Mouse (Mus musculus) heart, postnatal 36 days (tissue): Measurements from ENCODE around the gene Aifm1. TPM values are rescaled to one million over a fixed set of nuclear protein-coding genes. Genes with fewer than 3 reads are reported as not detected.

Experiments
- DNase-seq, 2 experiments: peaks; one replicate each; pipeline ENCODE4 v3.0.0; 2021 to 2022
- intact Hi-C: fragments of 180-260 bp; cut with DNase I; formaldehyde crosslinking; loops from one replicate; pipeline ENCODE4 v1.15.1; 2025
- total RNA-seq, 2 experiments: library from RNA; stranded (reverse); gene quantifications; 2 replicates each; pipeline ENCODE4 v1.2.3; 2021

Gene Aifm1
- total RNA-seq: 100 to 1,000 TPM; 109 to 116 TPM

DNA sequence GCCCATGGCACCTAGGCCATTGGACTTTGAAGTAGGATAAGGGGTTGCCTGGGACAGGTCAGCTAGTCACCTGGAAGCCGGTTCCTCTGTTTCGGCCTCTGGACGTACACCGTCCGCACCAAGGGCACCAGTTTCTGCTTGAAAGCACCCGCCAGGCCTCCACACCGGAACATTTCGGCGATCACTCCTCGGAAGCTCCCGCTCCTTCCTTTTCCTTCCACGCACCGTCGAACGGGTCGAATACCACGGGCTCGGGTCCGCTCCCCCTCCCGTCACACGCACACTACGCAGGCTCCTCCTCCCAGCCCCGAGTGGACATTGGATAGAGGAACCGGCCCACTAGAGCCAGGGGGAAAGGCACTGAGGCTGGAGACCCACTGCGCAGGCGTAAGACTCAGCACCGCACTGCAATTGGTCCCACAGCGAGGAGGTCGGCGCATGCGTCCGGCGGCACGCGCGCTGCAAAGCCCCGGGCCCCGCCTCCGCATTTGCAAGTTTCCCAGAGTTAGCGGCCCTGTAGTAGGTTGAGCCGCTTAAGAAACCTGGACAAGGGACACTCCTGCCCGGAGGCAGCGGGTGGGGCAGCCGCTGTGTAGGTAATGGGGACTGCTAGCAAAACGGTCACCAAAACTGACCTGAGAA, at the start of gene Aifm1:
TSS of gene Aifm1 (minus strand) at position 398 of the 642 bp plus-strand sequence.
- intact Hi-C loops: loop anchor here (10.0 kb wide), 1 partner anchor 228 kb away; no protein-coding TSS in a partner anchor
- DNase-seq: peak; percentile 86 to 87

- DNase-seq: peak; percentile 61 to 74
- intact Hi-C loops: loop anchor here (2.0 to 10.0 kb wide), 4 partner anchors 35 to 540 kb away; no protein-coding TSS in a partner anchor
Measured at GRCm38 (mm10) chrX:48532175-48532574, 18.8 kb upstream of the Aifm1 start.

DNA sequence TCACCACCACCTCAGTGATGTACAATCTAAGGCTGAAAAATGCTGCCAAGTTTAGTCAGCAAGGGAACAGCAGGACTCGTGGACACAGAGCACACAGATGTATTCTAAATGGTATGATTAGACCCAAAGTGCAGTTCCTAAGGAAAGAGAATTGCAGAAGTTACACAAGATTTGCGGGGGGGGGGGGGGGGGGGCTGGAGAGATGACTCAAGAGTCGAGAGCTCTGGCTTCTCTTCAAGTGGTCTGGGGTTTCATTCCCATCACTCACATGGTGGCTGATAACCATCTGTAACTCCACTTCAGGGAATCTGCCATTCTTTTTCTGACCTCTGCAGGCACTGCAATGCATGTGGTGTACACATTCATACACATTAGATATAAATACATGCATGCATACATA, 13.1 kb upstream of the Aifm1 start:
- DNase-seq: no peak

GRCm38 (mm10) chrX:48525866-48526265, 12.5 kb upstream of the Aifm1 start:
- intact Hi-C loops: no loop called here
- DNase-seq: no peak

More for the DNA sequence above, 13.1 kb upstream of the Aifm1 start:
- intact Hi-C loops: no loop called here

- no peak for DNase-seq
- intact Hi-C loops: no loop called here
Measured at GRCm38 (mm10) chrX:48525332-48525731, 12.0 kb upstream of the Aifm1 start.

- intact Hi-C loops: no loop called here
- no peak for DNase-seq
Measured at GRCm38 (mm10) chrX:48523512-48523911, 10.1 kb upstream of the Aifm1 start.

DNA sequence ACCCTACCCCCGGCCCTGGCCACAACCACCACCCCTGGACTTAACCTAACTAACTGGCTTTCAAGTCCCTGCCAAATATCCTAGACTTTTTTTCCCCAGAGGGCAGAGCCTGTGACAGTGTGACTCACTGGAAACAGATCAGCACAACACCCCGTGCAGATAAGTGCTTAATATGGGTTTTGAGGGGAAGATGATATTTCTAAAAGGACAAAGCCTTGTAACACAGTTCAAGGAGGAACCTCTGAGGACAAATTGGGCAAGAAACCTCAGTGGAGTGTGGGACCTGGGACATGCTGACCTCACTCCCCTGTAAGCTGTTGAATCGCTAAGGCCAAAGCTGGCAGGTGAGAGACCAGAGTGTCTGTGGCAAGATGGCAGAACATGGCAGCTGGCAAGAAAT, 8.3 kb upstream of the Aifm1 start:
- intact Hi-C loops: no loop called here
- no peak for DNase-seq

DNA sequence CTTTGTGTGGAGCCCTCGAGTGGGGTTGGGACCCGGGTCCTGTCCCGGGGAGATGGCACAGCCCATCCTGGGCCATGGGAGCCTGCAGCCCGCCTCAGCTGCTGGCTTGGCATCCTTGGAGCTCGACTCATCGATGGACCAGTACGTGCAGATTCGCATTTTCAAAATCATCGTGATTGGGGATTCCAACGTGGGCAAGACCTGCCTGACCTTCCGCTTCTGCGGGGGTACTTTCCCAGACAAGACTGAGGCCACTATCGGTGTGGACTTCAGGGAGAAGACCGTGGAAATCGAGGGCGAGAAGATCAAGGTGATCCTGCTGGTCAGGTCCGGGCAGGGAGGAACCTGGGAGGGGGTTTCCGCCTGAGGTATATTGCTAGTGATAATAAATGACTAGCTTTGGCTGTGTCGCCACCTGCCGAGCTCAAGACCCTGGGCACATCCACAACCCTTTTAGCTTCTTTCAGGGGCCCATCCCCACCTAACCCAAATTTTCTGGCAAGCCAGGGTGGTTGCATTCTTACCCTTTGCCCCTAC, 6.3 kb upstream of the Aifm1 start:
- DNase-seq: no peak
- intact Hi-C loops: loop anchor here (10.0 kb wide), 1 partner anchor 235 kb away; no protein-coding TSS in a partner anchor

DNA sequence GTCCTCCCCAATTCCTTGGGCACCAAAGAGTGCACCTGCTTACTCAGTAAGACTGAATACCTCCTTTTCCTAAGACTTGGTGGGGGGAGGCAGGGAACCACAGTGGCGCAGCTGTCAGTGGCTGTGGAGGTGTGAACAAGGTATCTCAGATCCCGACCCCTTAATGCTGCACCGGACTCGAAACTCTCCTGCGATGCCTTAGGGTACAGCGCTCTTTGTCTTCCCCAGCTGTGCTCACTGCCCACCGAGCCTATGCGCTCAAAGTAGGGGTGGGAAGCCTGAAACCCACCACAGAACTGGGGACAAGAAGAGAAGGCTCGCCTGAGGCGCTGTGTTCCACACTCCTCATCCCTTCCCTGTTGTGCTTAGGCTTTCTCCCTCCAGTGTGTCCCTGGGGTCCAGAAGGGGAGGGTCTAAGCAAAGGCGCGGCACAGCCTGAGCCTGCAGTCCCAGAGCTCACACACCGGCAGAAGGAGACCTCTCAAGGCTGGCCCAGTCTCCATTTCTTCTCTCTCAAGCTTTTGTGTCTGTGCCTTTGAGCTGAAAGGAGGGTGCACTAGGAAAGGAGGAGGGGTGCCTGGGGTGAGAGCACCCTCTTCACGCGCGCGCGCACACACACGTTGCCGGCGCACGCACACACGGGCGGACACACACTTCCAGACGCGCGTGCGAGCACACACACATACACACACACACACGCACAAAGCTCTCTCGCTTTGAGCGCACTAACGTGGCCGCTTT, 5.6 kb upstream of the Aifm1 start, which contains the start of gene Rab33a:
TSS of gene Rab33a (plus strand) at position 478 of the 741 bp plus-strand sequence.
- DNase-seq: no peak
- intact Hi-C loops: loop anchor here (10.0 kb wide), 1 partner anchor 234 kb away; no protein-coding TSS in a partner anchor

DNA sequence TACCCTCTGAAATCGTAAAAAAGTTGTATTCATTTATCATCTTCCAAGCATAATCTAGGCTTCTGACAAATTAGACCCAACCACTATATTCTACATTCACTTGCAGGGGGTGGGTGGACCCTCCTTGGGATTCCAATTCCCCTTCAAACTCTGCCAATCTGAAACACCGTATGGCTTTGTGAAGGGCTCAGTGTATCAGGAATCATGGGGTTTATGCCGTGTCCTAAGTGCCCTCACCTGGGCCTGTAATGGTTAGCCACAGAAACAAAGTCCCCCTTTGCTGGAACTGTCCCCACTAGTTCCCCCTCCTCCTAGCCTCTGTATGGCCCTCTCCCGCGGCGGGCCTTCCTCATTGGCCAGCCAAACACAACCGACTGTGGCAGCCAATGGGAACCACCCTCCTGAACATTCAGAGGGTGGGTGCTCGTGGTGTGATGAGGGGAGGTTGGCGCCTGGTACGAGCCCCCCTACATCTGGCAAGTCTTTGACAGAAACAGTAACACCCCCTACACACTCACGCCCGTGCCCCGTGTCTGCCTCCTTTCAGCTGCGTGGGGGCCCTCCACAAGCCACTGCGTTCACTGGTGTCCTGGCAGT, 4.9 kb upstream of the Aifm1 start:
- intact Hi-C loops: loop anchor here (10.0 kb wide), 1 partner anchor 234 kb away; no protein-coding TSS in a partner anchor
- DNase-seq: no peak

DNA sequence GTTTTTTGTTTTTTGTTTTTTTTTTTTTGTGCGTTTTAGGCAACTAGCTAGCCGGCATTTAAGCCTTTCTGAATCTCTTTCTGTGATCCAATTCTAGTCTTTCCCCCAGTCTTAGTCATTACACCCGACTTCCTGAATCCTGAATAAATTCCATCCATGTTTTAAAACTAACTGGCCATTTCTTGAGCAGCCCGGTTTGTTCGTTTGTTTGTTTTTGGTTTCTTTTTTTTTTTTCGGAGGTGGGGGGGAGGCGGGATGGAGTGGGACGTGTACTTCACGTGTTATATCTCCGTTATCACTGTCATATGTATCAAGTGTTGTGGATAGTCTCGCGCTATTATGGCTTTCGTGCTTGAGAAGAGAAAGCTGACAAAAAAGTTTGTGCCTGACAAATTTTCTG, 461 bp upstream of the Aifm1 start:
- DNase-seq: no peak
- intact Hi-C loops: loop anchor here (10.0 kb wide), 1 partner anchor 229 kb away; no protein-coding TSS in a partner anchor

DNA sequence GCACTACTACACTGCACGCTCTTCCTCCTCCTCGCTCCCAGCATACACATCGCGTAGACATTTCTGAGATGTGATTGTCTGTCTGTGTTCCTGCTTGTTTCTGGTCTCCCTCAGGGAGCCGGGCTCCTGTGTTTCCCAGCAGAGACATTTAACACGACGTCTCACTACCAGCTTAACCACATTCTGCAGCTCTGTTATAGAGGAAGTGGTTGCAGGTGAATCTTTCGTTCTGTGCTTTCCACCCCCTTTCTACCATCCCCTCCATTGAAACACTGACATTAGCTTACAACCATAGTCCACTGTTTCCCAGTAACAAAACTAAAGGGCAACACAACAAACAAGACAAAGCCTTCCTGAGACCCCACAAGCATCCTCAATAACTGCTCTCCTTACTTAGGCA, 19.6 kb downstream of the Aifm1 start:
- intact Hi-C loops: no loop called here
- DNase-seq: no peak

DNA sequence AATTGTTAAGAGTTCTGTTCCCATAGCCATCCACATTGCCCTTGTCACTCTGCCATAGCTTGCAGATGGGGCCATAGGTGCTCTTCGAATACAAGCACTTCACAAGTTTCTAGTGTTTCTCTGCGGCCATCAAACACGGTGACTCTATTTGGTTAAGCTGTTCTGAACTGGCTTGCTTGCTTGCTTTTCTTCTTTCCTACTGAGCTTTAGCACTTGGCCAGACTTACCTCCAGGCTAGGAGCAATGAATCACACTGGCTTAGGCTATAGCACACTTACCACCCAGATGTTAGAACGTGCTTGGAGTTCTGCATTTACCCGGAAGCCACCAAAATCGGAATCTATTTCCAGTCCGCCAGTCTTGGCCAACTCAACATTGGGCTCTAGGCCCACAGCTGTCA, 31.7 kb downstream of the Aifm1 start:
- intact Hi-C loops: no loop called here
- no peak for DNase-seq

- DNase-seq: no peak
- intact Hi-C loops: no loop called here
Measured at GRCm38 (mm10) chrX:48481095-48481494, 32.3 kb downstream of the Aifm1 start.

DNA sequence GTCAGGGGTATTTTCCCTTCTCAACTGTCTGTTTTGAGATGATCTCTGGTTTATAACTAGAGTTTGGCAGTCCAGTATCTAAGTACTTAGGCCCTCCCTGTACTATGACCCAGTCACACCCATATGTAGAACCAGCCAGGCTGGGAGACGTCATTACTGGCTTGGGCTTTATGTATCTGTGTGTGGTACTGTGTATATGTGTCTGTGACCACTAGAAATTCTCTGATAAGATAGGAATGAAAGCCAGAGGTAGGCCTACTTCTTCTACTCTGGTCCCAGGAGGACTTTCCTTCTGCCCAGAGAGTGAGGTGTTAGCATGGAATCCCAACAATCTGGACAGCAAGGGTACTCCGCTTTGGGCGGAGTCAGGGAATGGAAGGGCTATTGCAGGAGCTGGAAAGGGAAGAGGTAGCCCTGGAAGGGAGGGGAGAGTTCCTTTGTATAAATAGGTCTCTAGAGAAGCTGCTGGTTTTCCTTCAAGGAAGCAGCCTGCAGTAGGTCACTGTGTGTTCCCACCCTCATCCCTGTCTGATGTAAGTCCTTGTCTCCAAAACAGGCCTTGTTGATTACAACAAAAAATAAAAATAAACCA, 45.9 kb downstream of the Aifm1 start:
- intact Hi-C loops: no loop called here

DNA sequence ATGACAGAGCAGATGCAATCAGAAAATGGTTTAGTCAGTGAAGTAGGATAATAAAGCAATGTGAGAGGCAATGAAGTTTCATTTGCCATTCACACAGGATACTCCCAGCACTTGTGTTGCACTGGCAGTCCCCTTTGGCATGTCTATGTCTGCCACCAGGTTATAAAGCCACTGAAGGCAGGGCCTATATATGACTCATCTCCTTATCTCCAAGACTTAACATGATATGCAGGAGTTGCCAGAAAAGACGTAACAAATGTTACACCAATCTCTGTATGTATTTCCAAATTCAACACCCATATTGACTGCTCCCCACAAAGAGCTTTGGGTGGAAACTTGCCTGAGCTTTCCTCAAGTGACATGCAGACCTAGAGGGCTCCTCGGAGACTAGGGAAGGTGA, 47.2 kb downstream of the Aifm1 start:
- DNase-seq: no peak
- intact Hi-C loops: no loop called here

More for the DNA sequence above, 45.9 kb downstream of the Aifm1 start:
- DNase-seq: no peak

DNA sequence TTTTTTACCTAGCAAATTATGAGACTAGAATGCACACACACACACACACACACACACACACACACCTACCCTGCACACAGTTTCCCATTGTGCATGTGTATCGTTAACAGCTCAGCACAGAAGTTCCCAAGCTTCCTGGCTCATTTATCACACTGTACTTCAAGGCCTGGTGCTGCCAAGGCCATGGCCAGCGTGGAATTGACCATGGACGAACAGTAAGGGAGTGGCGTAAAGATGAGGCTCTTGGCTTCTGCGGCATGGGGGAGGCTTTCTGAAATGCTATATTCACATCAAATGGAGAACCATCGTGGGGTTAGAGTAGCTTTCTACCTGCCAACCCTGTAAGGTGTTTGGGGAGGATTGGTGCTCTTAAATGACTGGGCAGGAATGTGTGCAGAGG, 48.9 kb downstream of the Aifm1 start:
- intact Hi-C loops: no loop called here
- DNase-seq: no peak

- DNase-seq: no peak
- intact Hi-C loops: loop anchor here (2.0 kb wide), 1 partner anchor 41 kb away; no protein-coding TSS in a partner anchor
Measured at GRCm38 (mm10) chrX:48463636-48464035, 49.7 kb downstream of the Aifm1 start.

GRCm38 (mm10) chrX:48462754-48463507, 50.4 kb downstream of the Aifm1 start, which contains the start of gene Elf4:
Gene Elf4 (minus strand): TSS chrX:48463132.
- intact Hi-C loops: loop anchor here (2.0 kb wide), 1 partner anchor 40 kb away; no protein-coding TSS in a partner anchor
- DNase-seq: peak; percentile 76 to 82

GRCm38 (mm10) chrX:48462297-48462696, 51.1 kb downstream of the Aifm1 start:
- DNase-seq: no peak
- intact Hi-C loops: loop anchor here (2.0 kb wide), 1 partner anchor 39 kb away; no protein-coding TSS in a partner anchor
